Mouse (Mus musculus): ENCODE measurements around the gene Olah. TPM values are rescaled to one million over a fixed set of nuclear protein-coding genes. Genes with fewer than 3 reads are reported as not detected.

The Olah gene
- polyA plus RNA-seq, 1 experiment from 2014 or later = not detected

GRCm38 (mm10) chr2:3387105-3387860 is 9.7 kb downstream of the Olah start:
- H3K4me1 ChIP-seq (ENCODE audit: control insufficient read depth, insufficient read depth, low read length) = no peaks in the 10 kb centered on the region
- H3K4me2 ChIP-seq (ENCODE audit: low read length) = no peak overlapping the region
- WGBS = 83% methylated on average over 6 of the region's 6 CpGs
- H3K9me3 ChIP-seq (ENCODE audit: control insufficient read depth, low read length) = no peaks in the 10 kb centered on the region
- no peak overlapping the region for H3K9ac ChIP-seq (replicated peaks; ENCODE audit: low read length)
- no peaks in the 10 kb centered on the region for H3K36me3 ChIP-seq (ENCODE audit: control insufficient read depth, insufficient read depth, low read length)
- H3K27ac ChIP-seq (replicated peaks; ENCODE audit: low read depth, low read length) = no peak overlapping the region
- ATAC-seq (ENCODE audit: low FRiP score, low TSS enrichment) (no peak), DNase-seq (no peak)
- no peak overlapping the region for H3K4me3 ChIP-seq (replicated peaks; ENCODE audit: low read depth, low read length)
- no peaks in the 10 kb centered on the region for H3K27me3 ChIP-seq (ENCODE audit: control insufficient read depth, insufficient read depth, low read length)

- H3K4me1 ChIP-seq (ENCODE audit: control insufficient read depth, insufficient read depth, low read length) = 0 out of 2 replicates have a peak, but pooled peaks cover 3% of the 10 kb centered on the region
- no peaks in the 10 kb centered on the region for H3K36me3 ChIP-seq (ENCODE audit: control insufficient read depth, insufficient read depth, low read length)
- H3K9ac ChIP-seq (replicated peaks; ENCODE audit: low read length) = no peak overlapping the region
- H3K4me3 ChIP-seq (replicated peaks; ENCODE audit: low read depth, low read length) = no peak overlapping the region
- 33% methylated on average over 4 of the region's 4 CpGs for WGBS
- H3K9me3 ChIP-seq (ENCODE audit: control insufficient read depth, low read length) = no peaks in the 10 kb centered on the region
- peak; percentile 62 for DNase-seq
- no peaks in the 10 kb centered on the region for H3K27me3 ChIP-seq (ENCODE audit: control insufficient read depth, insufficient read depth, low read length)
- H3K27ac ChIP-seq (replicated peaks; ENCODE audit: low read depth, low read length) = no peak overlapping the region
- no peak overlapping the region for H3K4me2 ChIP-seq (ENCODE audit: low read length)
- ATAC-seq (ENCODE audit: low FRiP score, low TSS enrichment) = no peak
Measured at GRCm38 (mm10) chr2:3365127-3365526, 31.9 kb downstream of the Olah start.

GRCm38 (mm10) chr2:3361067-3361466 is 35.9 kb downstream of the Olah start:
- ATAC-seq (ENCODE audit: low FRiP score, low TSS enrichment) = no peak
- 89% methylated on average over 3 of the region's 3 CpGs for WGBS

GRCm38 (mm10) chr2:3357887-3358286 is 39.1 kb downstream of the Olah start:
- Histone ChIP-seq H3K9ac (replicated peaks; ENCODE audit: low read length) (no peak overlapping the region), H3K4me3 (replicated peaks; ENCODE audit: low read depth, low read length) (no peak overlapping the region), H3K4me2 (ENCODE audit: low read length) (no peak overlapping the region), H3K27me3 (ENCODE audit: control insufficient read depth, insufficient read depth, low read length) (no peaks in the 10 kb centered on the region), H3K27ac (replicated peaks; ENCODE audit: low read depth, low read length) (no peak overlapping the region), H3K4me1 (ENCODE audit: control insufficient read depth, insufficient read depth, low read length) (no peaks in the 10 kb centered on the region), H3K36me3 (ENCODE audit: control insufficient read depth, insufficient read depth, low read length) (no peaks in the 10 kb centered on the region), H3K9me3 (ENCODE audit: control insufficient read depth, low read length) (no peaks in the 10 kb centered on the region)
- DNase-seq (no peak), ATAC-seq (ENCODE audit: low FRiP score, low TSS enrichment) (no peak)
- 78% methylated on average over 3 of the region's 3 CpGs for WGBS

More at GRCm38 (mm10) chr2:3361067-3361466, 35.9 kb downstream of the Olah start:
- DNase-seq = no peak
- no peak overlapping the region for H3K4me3 ChIP-seq (replicated peaks; ENCODE audit: low read depth, low read length)
- H3K36me3 ChIP-seq (ENCODE audit: control insufficient read depth, insufficient read depth, low read length) = no peaks in the 10 kb centered on the region
- no peak overlapping the region for H3K27ac ChIP-seq (replicated peaks; ENCODE audit: low read depth, low read length)
- H3K9me3 ChIP-seq (ENCODE audit: control insufficient read depth, low read length) = no peaks in the 10 kb centered on the region
- H3K27me3 ChIP-seq (ENCODE audit: control insufficient read depth, insufficient read depth, low read length) = no peaks in the 10 kb centered on the region
- no peak overlapping the region for H3K4me2 ChIP-seq (ENCODE audit: low read length)
- H3K4me1 ChIP-seq (ENCODE audit: control insufficient read depth, insufficient read depth, low read length) = 0 out of 2 replicates have a peak, but pooled peaks cover 3% of the 10 kb centered on the region
- H3K9ac ChIP-seq (replicated peaks; ENCODE audit: low read length) = no peak overlapping the region

GRCm38 (mm10) chr2:3356311-3356710 is 40.7 kb downstream of the Olah start:
- H3K4me1 ChIP-seq (ENCODE audit: control insufficient read depth, insufficient read depth, low read length) = no peaks in the 10 kb centered on the region
- H3K27ac ChIP-seq (replicated peaks; ENCODE audit: low read depth, low read length) = no peak overlapping the region
- no peak overlapping the region for H3K4me3 ChIP-seq (replicated peaks; ENCODE audit: low read depth, low read length)
- no peaks in the 10 kb centered on the region for H3K9me3 ChIP-seq (ENCODE audit: control insufficient read depth, low read length)
- H3K27me3 ChIP-seq (ENCODE audit: control insufficient read depth, insufficient read depth, low read length) = no peaks in the 10 kb centered on the region
- WGBS = 81% methylated on average over 3 of the region's 3 CpGs
- no peak overlapping the region for H3K4me2 ChIP-seq (ENCODE audit: low read length)
- ATAC-seq (ENCODE audit: low FRiP score, low TSS enrichment) (no peak), DNase-seq (no peak)
- no peaks in the 10 kb centered on the region for H3K36me3 ChIP-seq (ENCODE audit: control insufficient read depth, insufficient read depth, low read length)
- H3K9ac ChIP-seq (replicated peaks; ENCODE audit: low read length) = no peak overlapping the region

GRCm38 (mm10) chr2:3355793-3356192 is 41.2 kb downstream of the Olah start:
- Histone ChIP-seq H3K27ac (replicated peaks; ENCODE audit: low read depth, low read length) (no peak overlapping the region), H3K9me3 (ENCODE audit: control insufficient read depth, low read length) (no peaks in the 10 kb centered on the region), H3K27me3 (ENCODE audit: control insufficient read depth, insufficient read depth, low read length) (no peaks in the 10 kb centered on the region), H3K4me2 (ENCODE audit: low read length) (no peak overlapping the region), H3K4me3 (replicated peaks; ENCODE audit: low read depth, low read length) (no peak overlapping the region), H3K9ac (replicated peaks; ENCODE audit: low read length) (no peak overlapping the region), H3K36me3 (ENCODE audit: control insufficient read depth, insufficient read depth, low read length) (no peaks in the 10 kb centered on the region), H3K4me1 (ENCODE audit: control insufficient read depth, insufficient read depth, low read length) (no peaks in the 10 kb centered on the region)
- ATAC-seq (ENCODE audit: low FRiP score, low TSS enrichment) (no peak), DNase-seq (no peak)
- WGBS = 94% methylated on average over 8 of the region's 8 CpGs

- Histone ChIP-seq H3K4me1 (ENCODE audit: control insufficient read depth, insufficient read depth, low read length) (no peaks in the 10 kb centered on the region), H3K4me3 (replicated peaks; ENCODE audit: low read depth, low read length) (no peak overlapping the region), H3K36me3 (ENCODE audit: control insufficient read depth, insufficient read depth, low read length) (no peaks in the 10 kb centered on the region), H3K27me3 (ENCODE audit: control insufficient read depth, insufficient read depth, low read length) (no peaks in the 10 kb centered on the region), H3K9me3 (ENCODE audit: control insufficient read depth, low read length) (no peaks in the 10 kb centered on the region), H3K9ac (replicated peaks; ENCODE audit: low read length) (no peak overlapping the region), H3K4me2 (ENCODE audit: low read length) (no peak overlapping the region), H3K27ac (replicated peaks; ENCODE audit: low read depth, low read length) (no peak overlapping the region)
- ATAC-seq (ENCODE audit: low FRiP score, low TSS enrichment) = no peak
- no peak for DNase-seq
Measured at GRCm38 (mm10) chr2:3353160-3353559, 43.9 kb downstream of the Olah start.

- Histone ChIP-seq H3K4me3 (replicated peaks; ENCODE audit: low read depth, low read length) (no peak overlapping the region), H3K4me1 (ENCODE audit: control insufficient read depth, insufficient read depth, low read length) (no peaks in the 10 kb centered on the region), H3K4me2 (ENCODE audit: low read length) (no peak overlapping the region), H3K9me3 (ENCODE audit: control insufficient read depth, low read length) (no peaks in the 10 kb centered on the region), H3K27me3 (ENCODE audit: control insufficient read depth, insufficient read depth, low read length) (no peaks in the 10 kb centered on the region), H3K27ac (replicated peaks; ENCODE audit: low read depth, low read length) (no peak overlapping the region), H3K36me3 (ENCODE audit: control insufficient read depth, insufficient read depth, low read length) (no peaks in the 10 kb centered on the region), H3K9ac (replicated peaks; ENCODE audit: low read length) (no peak overlapping the region)
- 25% methylated on average over 3 of the region's 3 CpGs for WGBS
- DNase-seq (peak; percentile 77), ATAC-seq (ENCODE audit: low FRiP score, low TSS enrichment) (no peak)
Measured at GRCm38 (mm10) chr2:3348919-3349318, 48.1 kb downstream of the Olah start.

- H3K36me3 ChIP-seq (ENCODE audit: control insufficient read depth, insufficient read depth, low read length) = no peaks in the 10 kb centered on the region
- whole genome bisulfite sequencing = 81% methylated on average over 4 of the region's 4 CpGs
- DNase-seq = no peak
Measured at GRCm38 (mm10) chr2:3348422-3348821, 48.6 kb downstream of the Olah start.

More at GRCm38 (mm10) chr2:3348422-3348821, 48.6 kb downstream of the Olah start:
- ATAC-seq (ENCODE audit: low FRiP score, low TSS enrichment) = no peak
- no peak overlapping the region for H3K27ac ChIP-seq (replicated peaks; ENCODE audit: low read depth, low read length)
- H3K4me1 ChIP-seq (ENCODE audit: control insufficient read depth, insufficient read depth, low read length) = no peaks in the 10 kb centered on the region
- no peaks in the 10 kb centered on the region for H3K9me3 ChIP-seq (ENCODE audit: control insufficient read depth, low read length)
- H3K4me2 ChIP-seq (ENCODE audit: low read length) = no peak overlapping the region
- H3K9ac ChIP-seq (replicated peaks; ENCODE audit: low read length) = no peak overlapping the region
- no peak overlapping the region for H3K4me3 ChIP-seq (replicated peaks; ENCODE audit: low read depth, low read length)
- H3K27me3 ChIP-seq (ENCODE audit: control insufficient read depth, insufficient read depth, low read length) = no peaks in the 10 kb centered on the region
